Mouse (Mus musculus) neural tube, embryonic 12.5 days (tissue): ENCODE data around the gene Ptma. TPM values are rescaled to one million over a fixed set of nuclear protein-coding genes. Genes with fewer than 3 reads are reported as not detected.
"Not testable (repeated sequence)": the region's sequence is repeated elsewhere in the genome, so short reads cannot be mapped to it uniquely, and the experiment has no call there.

Source experiments
- ATAC-seq: fragments of 200-750 bp; cut with Nextera tagmentation; 2 replicates; pipeline ENCODE4 v1.8.0; 2017; ENCODE audit warnings: low read depth, mild to moderate bottlenecking, moderate TSS enrichment, moderate library complexity; ENCODE audit not compliant: low FRiP score
- H3K27ac ChIP-seq: fragments of 300-500 bp; sonication (generic); 2 replicates; pipeline ENCODE4 v1.5.1; 2016
- H3K27me3 ChIP-seq: fragments of 300-500 bp; sonication (generic); replicated peaks from 2 replicates; pipeline ENCODE4 v1.6.1; 2016; ENCODE audit warnings: mild to moderate bottlenecking
- H3K36me3 ChIP-seq: fragments of 300-500 bp; sonication (generic); 2 replicates; pipeline ENCODE4 v1.6.1; 2016; ENCODE audit warnings: mild to moderate bottlenecking
- H3K4me1 ChIP-seq: fragments of 300-500 bp; sonication (generic); 2 replicates; pipeline ENCODE4 v1.6.1; 2016
- H3K4me2 ChIP-seq: fragments of 300-500 bp; sonication (generic); replicated peaks from 2 replicates; pipeline ENCODE4 v1.6.1; 2016; ENCODE audit warnings: mild to moderate bottlenecking
- H3K4me3 ChIP-seq: fragments of 300-500 bp; sonication (generic); 2 replicates; pipeline ENCODE4 v1.5.1; 2016
- H3K9ac ChIP-seq: fragments of 300-500 bp; sonication (generic); 2 replicates; pipeline ENCODE4 v1.6.1; 2016; ENCODE audit warnings: mild to moderate bottlenecking
- H3K9me3 ChIP-seq: fragments of 300-500 bp; sonication (generic); 2 replicates; pipeline ENCODE4 v1.6.1; 2016; ENCODE audit warnings: mild to moderate bottlenecking
- WGBS: fragments of 180-500 bp; shearing (Covaris S2); methylation state at CpG from one replicate; pipeline ENCODE4 v1.1.7; 2016; 5-methylcytosine and 5-hydroxymethylcytosine counted together
- polyA plus RNA-seq: library from polyadenylated mRNA; unstranded; fragments of >200 nt; fragmentation: Nextera tagmentation; extraction: Ambion mirVana; gene quantifications from 2 replicates; pipeline ENCODE4 v1.2.1, GENCODE M21; 2016

The Ptma gene
- 2,887 and 2,907 TPM in 2 replicates for polyA plus RNA-seq

DNA sequence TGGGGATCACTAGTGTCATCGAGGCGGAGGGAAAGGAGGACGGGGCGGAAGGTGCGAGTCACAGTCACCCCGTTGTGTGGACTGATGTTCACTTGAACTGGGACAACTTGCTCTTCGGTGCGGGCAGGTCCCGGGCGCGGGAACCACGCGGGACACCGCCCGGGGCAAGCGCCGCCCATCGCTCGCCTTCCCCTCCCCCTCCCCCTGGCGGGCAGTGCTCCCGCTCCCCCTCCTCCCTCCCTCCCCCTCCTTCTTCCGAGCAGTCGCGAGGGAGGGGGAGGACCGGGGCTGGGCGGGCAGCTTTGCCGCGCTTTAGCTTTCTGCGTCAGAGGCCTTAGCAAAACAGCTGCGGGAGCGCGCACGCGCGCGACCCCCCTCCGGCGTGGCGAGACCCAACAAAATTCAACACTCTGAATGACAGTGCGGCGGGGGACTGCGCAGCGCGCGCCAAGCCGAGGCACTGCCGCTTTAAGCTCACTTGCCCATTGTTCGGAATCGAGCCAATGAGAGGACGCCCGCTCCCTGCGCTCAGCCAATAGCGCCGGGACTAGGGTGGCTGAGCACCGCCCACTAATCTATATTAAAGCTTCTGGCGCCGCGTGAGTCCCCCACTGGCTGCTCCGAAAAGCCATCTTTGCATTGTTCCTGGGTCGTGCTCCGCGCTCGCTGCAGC, at the start of gene Ptma:
Ptma (plus strand) TSS at position 611 of the 673 bp plus-strand sequence.
- peak within 1 kb of the TSS; percentile 98 for H3K4me2 ChIP-seq
- no peaks in the 10 kb centered on the region for H3K9me3 ChIP-seq
- no peaks in the 10 kb centered on the region for H3K27me3 ChIP-seq
- WGBS: under 1% methylated on average over 58 of the region's 63 CpGs
- peak within 1 kb of the TSS; percentile 99 for H3K9ac ChIP-seq
- peak within 1 kb of the TSS; percentile 99 for H3K27ac ChIP-seq
- peak within 1 kb of the TSS; percentile 85 for H3K4me3 ChIP-seq
- H3K36me3 ChIP-seq: peaks cover 24% of the 10 kb centered on the region
- H3K4me1 ChIP-seq: peaks cover 37% of the 10 kb centered on the region
- peak; percentile 93 for ATAC-seq

DNA sequence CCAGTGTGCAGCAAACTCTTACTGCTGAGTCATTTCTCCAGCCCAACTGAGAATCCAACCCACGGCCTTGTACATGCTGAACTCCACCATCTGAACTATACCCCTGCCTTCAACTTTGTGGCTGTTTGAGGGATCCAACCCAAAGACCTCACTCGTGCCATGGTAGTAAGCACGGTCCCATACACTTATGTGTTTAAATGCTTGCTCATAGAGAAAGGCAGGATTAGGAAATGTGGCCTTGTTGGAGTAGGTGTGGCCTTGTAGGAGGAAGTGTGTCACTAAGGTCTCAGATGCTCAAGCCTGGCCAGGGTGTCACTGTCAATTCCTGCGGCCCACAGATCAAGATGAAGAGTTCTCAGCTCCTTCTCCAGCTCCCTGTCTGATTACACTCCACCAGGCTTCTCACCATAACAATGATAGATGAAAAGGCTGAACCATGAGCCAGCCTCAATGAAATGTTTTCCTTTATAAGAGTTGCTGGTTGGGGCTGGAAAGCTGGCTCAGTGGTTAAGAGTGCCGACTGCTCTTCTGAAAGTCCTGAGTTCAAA, 48.7 kb upstream of the Ptma start:
- no peak for ATAC-seq
- H3K36me3 ChIP-seq: no peaks in the 10 kb centered on the region
- H3K9ac ChIP-seq: no peak overlapping the region
- H3K4me3 ChIP-seq: no peak overlapping the region
- H3K9me3 ChIP-seq: no peaks in the 10 kb centered on the region
- H3K27ac ChIP-seq: no peak overlapping the region
- 0 out of 2 replicates have a peak, but pooled peaks cover 5% of the 10 kb centered on the region for H3K4me1 ChIP-seq
- H3K27me3 ChIP-seq: no peaks in the 10 kb centered on the region
- 92% methylated on average over 5 of the region's 5 CpGs for WGBS
- no peak overlapping the region for H3K4me2 ChIP-seq

DNA sequence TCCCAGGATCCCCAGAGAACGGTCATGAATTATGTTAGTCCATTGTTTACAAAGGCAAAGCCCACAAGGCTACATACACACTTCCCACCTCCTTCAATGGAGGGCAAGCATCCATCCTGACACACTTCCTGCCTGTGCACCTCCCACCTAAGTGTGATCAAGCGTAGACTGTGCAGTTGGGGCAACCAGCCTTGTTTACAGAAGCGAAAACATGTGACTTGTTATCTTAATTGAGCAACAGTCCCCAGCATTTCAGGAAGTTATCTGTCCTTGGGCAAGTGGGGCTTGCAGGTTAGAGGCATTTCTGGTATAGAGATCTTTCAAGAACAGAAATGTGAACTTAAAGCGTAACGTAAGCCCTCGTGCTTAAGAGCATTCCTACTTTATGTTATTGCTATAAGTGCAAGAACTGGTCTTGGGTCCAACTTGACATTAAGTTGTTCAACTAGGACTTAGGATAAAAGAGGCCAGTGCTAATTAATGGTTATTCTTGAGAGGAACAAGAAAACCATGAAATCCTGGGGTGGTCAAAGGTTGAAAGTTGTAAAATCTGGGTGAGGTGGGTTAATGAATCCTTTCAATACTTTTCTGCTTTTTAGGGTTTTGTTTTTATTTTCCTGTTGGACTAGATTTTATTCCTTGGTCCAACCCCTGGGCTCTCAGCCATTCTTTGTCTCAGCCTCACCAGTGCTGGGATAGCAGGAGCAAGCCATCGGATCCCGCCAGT, 47.3 kb upstream of the Ptma start:
- Histone ChIP-seq H3K4me3 (no peak overlapping the region), H3K27ac (no peak overlapping the region), H3K9ac (no peak overlapping the region), H3K4me1 (0 out of 2 replicates have a peak, but pooled peaks cover 4% of the 10 kb centered on the region), H3K27me3 (no peaks in the 10 kb centered on the region), H3K4me2 (no peak overlapping the region), H3K9me3 (no peaks in the 10 kb centered on the region), H3K36me3 (no peaks in the 10 kb centered on the region)
- no peak for ATAC-seq
- 84% methylated on average over 8 of the region's 8 CpGs for WGBS

DNA sequence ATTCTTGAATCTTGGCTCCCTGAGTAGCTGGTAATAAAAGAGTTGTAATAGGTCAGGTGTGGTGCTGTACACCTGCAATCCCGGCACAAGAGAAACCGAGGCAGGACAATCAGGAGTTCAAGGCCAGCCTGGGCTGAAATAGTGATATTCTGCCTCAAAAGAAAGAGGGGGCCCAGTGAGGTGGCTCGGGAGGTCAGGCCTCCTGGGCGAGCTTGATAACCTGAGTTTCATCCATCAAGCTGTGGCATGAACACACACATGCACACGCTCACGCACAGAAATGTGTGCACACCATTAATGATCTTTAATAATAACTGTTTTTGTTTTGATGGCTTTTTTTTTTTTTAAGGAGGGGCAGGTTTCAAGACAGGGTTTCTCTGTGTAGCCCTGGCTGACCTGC, 46.2 kb upstream of the Ptma start:
- Histone ChIP-seq H3K9ac (no peak overlapping the region), H3K9me3 (no peaks in the 10 kb centered on the region), H3K27me3 (no peaks in the 10 kb centered on the region), H3K4me3 (no peak overlapping the region), H3K4me1 (0 out of 2 replicates have a peak, but pooled peaks cover 4% of the 10 kb centered on the region), H3K4me2 (no peak overlapping the region), H3K36me3 (no peaks in the 10 kb centered on the region), H3K27ac (no peak overlapping the region)
- 93% methylated on average over 6 of the region's 6 CpGs for WGBS
- no peak for ATAC-seq

DNA sequence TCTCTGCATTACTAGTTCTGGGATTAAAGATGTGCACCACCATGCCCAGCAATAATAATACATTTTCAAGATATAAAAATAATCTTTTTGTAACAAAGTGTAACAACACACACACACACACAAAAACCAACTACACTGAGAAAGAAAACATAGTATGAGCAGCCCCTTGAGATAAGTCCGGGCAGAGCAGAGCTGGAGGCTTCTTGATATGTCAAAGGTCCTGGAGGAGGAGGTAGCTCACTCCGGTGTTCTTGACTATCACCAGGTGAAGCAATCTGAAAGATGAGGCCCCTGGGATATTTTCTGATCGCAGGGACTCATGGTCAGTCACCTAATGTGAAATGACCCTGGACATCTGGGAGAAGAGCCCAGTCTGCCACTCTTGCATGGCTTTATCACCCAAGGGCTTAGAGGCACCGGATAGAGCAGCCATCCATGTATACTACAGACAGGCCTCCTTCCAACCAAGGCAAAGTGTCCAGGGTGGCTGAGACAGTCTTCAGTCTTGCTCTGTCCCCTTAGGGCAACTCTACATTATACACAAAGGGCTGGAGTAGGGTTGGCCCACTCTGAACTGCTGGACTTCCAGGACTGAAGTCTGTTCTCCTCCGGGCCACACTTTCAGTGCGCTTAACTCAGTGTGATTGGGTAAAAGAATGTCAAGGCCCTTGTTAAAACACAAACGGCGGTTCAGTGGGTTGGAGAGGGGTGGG, 45.6 kb upstream of the Ptma start:
- H3K36me3 ChIP-seq: no peaks in the 10 kb centered on the region
- H3K4me1 ChIP-seq: 0 out of 2 replicates have a peak, but pooled peaks cover 4% of the 10 kb centered on the region
- H3K9ac ChIP-seq: no peak overlapping the region
- H3K4me3 ChIP-seq: no peak overlapping the region
- ATAC-seq: no peak
- H3K27me3 ChIP-seq: no peaks in the 10 kb centered on the region
- H3K9me3 ChIP-seq: no peaks in the 10 kb centered on the region
- no peak overlapping the region for H3K27ac ChIP-seq
- 84% methylated on average over 8 of the region's 8 CpGs for WGBS
- H3K4me2 ChIP-seq: no peak overlapping the region

DNA sequence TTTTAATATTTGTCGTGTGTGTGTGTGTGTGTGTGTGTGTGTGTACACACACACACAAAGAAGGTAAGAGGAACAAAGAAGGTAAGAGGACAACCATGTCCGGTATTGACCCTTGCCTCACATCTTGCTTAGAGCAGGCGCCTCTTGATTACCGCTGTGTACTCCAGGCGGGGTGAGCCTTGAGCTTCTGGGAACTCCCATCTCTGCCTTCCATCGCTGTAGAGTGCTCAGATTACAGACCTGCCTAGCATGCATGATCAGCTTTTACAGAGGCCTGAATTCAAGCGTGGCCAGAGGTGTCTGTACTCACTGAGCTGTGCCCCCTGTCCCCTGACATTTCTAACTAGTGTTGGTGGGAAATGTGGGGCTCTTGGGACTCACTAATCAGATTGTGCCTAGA, 45.1 kb upstream of the Ptma start:
- ATAC-seq: peak; percentile 25; the same call in 1 of the 2 replicates

DNA sequence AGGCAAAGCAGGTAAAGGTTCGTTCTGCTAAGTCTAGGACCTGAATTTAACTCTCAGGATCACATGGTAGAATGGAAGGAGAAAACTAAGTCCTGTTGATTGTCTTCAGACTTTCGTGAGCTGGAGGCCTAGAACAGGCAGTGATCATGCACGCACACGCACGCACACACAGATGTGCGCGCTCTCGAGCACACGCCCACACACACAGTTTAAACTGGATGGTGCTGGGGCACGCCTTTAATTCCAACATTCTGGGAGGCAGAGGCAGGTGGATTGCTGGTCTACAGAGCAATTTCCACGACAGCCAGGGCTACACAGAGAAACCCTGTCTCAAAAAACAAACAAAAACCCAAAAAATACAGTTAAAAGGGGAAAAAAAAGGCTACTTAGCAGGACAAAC, 44.2 kb upstream of the Ptma start:
- no peaks in the 10 kb centered on the region for H3K9me3 ChIP-seq
- 0 out of 2 replicates have a peak, but pooled peaks cover 4% of the 10 kb centered on the region for H3K4me1 ChIP-seq
- H3K27ac ChIP-seq: no peak overlapping the region
- no peak overlapping the region for H3K4me2 ChIP-seq
- H3K9ac ChIP-seq: no peak overlapping the region
- H3K27me3 ChIP-seq: no peaks in the 10 kb centered on the region
- 90% methylated on average over 11 of the region's 11 CpGs for WGBS
- no peaks in the 10 kb centered on the region for H3K36me3 ChIP-seq
- ATAC-seq: no peak
- H3K4me3 ChIP-seq: no peak overlapping the region

More for the DNA sequence above, 45.1 kb upstream of the Ptma start:
- Histone ChIP-seq H3K4me2 (no peak overlapping the region), H3K27ac (no peak overlapping the region), H3K36me3 (no peaks in the 10 kb centered on the region), H3K9me3 (no peaks in the 10 kb centered on the region), H3K27me3 (no peaks in the 10 kb centered on the region), H3K4me3 (no peak overlapping the region), H3K9ac (no peak overlapping the region), H3K4me1 (0 out of 2 replicates have a peak, but pooled peaks cover 4% of the 10 kb centered on the region)
- WGBS: 65% methylated on average over 7 of the region's 7 CpGs

DNA sequence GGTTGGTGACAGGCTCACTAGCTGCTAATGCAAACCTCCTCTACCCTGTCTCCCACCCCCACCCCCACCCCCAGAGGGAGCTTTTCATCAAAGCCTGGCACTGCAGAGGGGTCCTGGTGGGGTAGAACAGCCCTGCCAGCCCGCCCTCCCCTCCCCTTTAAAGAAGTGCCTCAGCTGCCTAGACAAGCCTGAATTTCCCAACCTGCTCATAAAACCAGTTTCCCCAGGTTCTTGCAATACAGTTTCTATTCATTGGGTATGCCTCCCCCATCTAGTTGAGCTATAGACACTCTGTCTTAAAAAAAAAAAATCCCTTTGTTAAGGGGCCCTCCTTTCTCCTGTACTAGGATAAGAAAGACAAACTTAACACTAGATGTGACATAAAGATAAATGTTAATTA, 43.8 kb upstream of the Ptma start:
- Histone ChIP-seq H3K27ac (no peak overlapping the region), H3K36me3 (no peaks in the 10 kb centered on the region), H3K9ac (no peak overlapping the region), H3K4me2 (no peak overlapping the region), H3K4me3 (no peak overlapping the region), H3K27me3 (no peaks in the 10 kb centered on the region), H3K9me3 (no peaks in the 10 kb centered on the region), H3K4me1 (0 out of 2 replicates have a peak, but pooled peaks cover 4% of the 10 kb centered on the region)
- no peak for ATAC-seq
- WGBS: 29% methylated on average over 1 of the region's 1 CpGs

DNA sequence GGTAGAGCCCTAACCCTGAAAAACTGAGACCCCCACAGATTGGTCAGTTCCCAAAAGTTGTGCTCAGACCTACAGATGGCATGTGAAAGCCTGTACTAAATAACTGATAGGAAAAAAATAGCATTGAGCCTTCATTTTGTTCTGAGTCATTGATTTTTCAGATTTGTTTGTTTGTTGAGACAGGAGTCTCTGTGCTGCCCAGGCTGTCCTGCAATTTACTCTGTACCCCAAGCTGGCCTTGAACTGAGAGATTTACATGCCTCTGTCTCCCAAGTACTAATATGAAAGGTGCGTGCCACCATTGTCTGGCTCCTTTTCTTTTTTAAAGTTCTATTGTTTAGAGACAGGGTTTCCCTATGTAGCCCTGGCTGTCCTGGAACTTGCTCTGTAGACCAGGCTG, 41.2 kb upstream of the Ptma start:
- H3K27ac ChIP-seq: no peak overlapping the region
- H3K9me3 ChIP-seq: no peaks in the 10 kb centered on the region; the same call in 1 of the 2 replicates
- H3K36me3 ChIP-seq: no peaks in the 10 kb centered on the region
- no peak overlapping the region for H3K4me2 ChIP-seq
- peaks cover 13% of the 10 kb centered on the region for H3K4me1 ChIP-seq
- no peak overlapping the region for H3K9ac ChIP-seq
- H3K27me3 ChIP-seq: no peaks in the 10 kb centered on the region
- no peak overlapping the region for H3K4me3 ChIP-seq
- WGBS: 88% methylated on average over 1 of the region's 1 CpGs
- ATAC-seq: no peak

DNA sequence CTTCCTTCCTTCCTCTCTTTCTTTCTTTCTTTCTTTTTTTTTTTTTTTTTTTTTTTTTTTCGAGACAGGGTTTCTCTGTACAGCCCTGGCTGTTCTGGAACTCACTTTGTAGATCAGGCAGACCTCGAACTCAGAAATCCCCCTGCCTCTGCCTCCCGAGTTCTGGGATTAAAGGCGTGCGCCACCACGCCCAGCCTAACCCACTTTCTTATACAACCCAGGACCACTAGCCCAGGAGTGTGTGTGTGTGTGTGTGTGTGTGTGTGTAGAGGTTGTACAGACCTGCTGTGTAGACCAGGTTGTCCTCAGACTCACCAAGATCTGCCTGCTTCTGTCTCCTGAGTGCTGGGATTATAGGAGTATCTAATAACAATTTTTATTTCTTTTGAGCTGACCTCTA, 40.7 kb upstream of the Ptma start:
- H3K4me3 ChIP-seq, H3K9me3 ChIP-seq, H3K27ac ChIP-seq, ATAC-seq, H3K36me3 ChIP-seq, H3K4me2 ChIP-seq, H3K27me3 ChIP-seq, H3K9ac ChIP-seq: not testable (repeated sequence)
- 96% methylated on average over 6 of the region's 6 CpGs for WGBS
- H3K4me1 ChIP-seq: peaks cover 13% of the 10 kb centered on the region

DNA sequence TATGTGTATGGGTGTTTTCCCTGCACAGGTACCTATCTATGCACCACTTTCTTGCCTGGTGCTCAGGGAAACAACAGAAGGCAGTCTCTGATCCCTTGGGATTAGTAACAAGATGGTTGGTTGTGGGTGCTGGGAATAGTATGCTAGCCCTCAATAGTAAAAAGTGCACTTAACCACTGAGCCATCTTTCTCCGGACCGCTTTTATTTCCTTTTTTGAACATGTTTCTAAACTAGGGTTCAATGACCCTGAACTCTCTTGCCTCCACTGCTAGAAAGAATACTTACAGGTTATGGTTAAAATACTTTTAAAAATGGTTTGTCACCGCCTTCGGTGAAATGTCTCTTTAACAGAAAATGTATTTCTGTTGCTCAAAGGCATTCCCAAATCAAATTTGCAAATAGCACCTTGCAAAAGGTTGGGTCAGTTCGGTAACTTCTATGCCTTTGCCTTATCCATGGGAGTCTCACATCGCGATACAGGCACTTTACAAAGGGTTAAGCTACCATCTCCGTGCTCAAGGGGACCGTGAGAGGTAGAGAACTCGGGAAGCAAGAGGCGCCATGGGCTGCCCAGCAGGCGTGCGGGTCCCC, 39.7 kb upstream of the Ptma start:
- no peaks in the 10 kb centered on the region; the same call in 1 of the 2 replicates for H3K9me3 ChIP-seq
- 11% methylated on average over 13 of the region's 13 CpGs for WGBS
- H3K36me3 ChIP-seq: no peaks in the 10 kb centered on the region
- H3K9ac ChIP-seq: peak overlapping the region; percentile 89
- H3K4me1 ChIP-seq: peaks cover 14% of the 10 kb centered on the region
- H3K4me3 ChIP-seq: peak overlapping the region; percentile 38
- peak overlapping the region; percentile 80 for H3K4me2 ChIP-seq
- no peaks in the 10 kb centered on the region for H3K27me3 ChIP-seq
- peak overlapping the region; percentile 76 for H3K27ac ChIP-seq
- ATAC-seq: no peak; the same call in 1 of the 2 replicates
